Mouse (Mus musculus): Measurements from ENCODE around the gene Cdipt. TPM values are rescaled to one million over a fixed set of nuclear protein-coding genes. Genes with fewer than 3 reads are reported as not detected.

Cdipt gene
- polyA plus RNA-seq, 1 experiment from 2014 or later = 63.0 TPM

Other genes starting within 250 kb of the Cdipt start
- gene Mapk3, start 216.3 kb upstream of the Cdipt start, polyA plus RNA-seq (2014; fragmentation: Nextera tagmentation; extraction: Ambion mirVana) = 48.2 and 52.1 TPM in 2 replicates
- gene Gdpd3, start 209.6 kb upstream of the Cdipt start, polyA plus RNA-seq (2014; fragmentation: Nextera tagmentation; extraction: Ambion mirVana) = 0.92 and 1.4 TPM in 2 replicates
- gene Ypel3, start 199.0 kb upstream of the Cdipt start, polyA plus RNA-seq (2014; fragmentation: Nextera tagmentation; extraction: Ambion mirVana) = 79.6 and 84.9 TPM in 2 replicates
- gene Tbx6, start 194.4 kb upstream of the Cdipt start, polyA plus RNA-seq (2014; fragmentation: Nextera tagmentation; extraction: Ambion mirVana) = 0.31 and 0.45 TPM in 2 replicates
- gene Ppp4c, start 183.4 kb upstream of the Cdipt start, polyA plus RNA-seq (2014; fragmentation: Nextera tagmentation; extraction: Ambion mirVana) = 204 and 213 TPM in 2 replicates
- gene Fam57b, start 178.2 kb upstream of the Cdipt start, polyA plus RNA-seq (2014; fragmentation: Nextera tagmentation; extraction: Ambion mirVana) = 0.40 and 0.41 TPM in 2 replicates
- not detected in 2 replicates for gene 4930451I11Rik, start 144.3 kb upstream of the Cdipt start, polyA plus RNA-seq (2014; fragmentation: Nextera tagmentation; extraction: Ambion mirVana)
- gene Doc2a, start 128.5 kb upstream of the Cdipt start, polyA plus RNA-seq (2014; fragmentation: Nextera tagmentation; extraction: Ambion mirVana) = 0.17 and 0.96 TPM in 2 replicates
- gene Hirip3, start 113.9 kb upstream of the Cdipt start, polyA plus RNA-seq (2014; fragmentation: Nextera tagmentation; extraction: Ambion mirVana) = 15.5 and 17.0 TPM in 2 replicates
- 69.8 and 76.1 TPM in 2 replicates for gene Ino80e, start 113.5 kb upstream of the Cdipt start, polyA plus RNA-seq (2014; fragmentation: Nextera tagmentation; extraction: Ambion mirVana)
- gene Taok2, start 91.2 kb upstream of the Cdipt start, polyA plus RNA-seq (2014; fragmentation: Nextera tagmentation; extraction: Ambion mirVana) = 19.4 and 25.9 TPM in 2 replicates
- gene Tmem219, start 53.0 kb upstream of the Cdipt start, polyA plus RNA-seq (2014; fragmentation: Nextera tagmentation; extraction: Ambion mirVana) = 13.5 and 18.3 TPM in 2 replicates
- 11.5 and 12.6 TPM in 2 replicates for gene Kctd13, start 47.0 kb upstream of the Cdipt start, polyA plus RNA-seq (2014; fragmentation: Nextera tagmentation; extraction: Ambion mirVana)
- 0.23 TPM in 1 of 2 replicates, not detected in the other for gene Asphd1, start 26.3 kb upstream of the Cdipt start, polyA plus RNA-seq (2014; fragmentation: Nextera tagmentation; extraction: Ambion mirVana)
- gene Sez6l2, start 25.4 kb upstream of the Cdipt start, polyA plus RNA-seq (2014; fragmentation: Nextera tagmentation; extraction: Ambion mirVana) = 0.20 and 0.31 TPM in 2 replicates
- gene Cdiptos, start 184 bp downstream of the Cdipt start, polyA plus RNA-seq (2014; fragmentation: Nextera tagmentation; extraction: Ambion mirVana) = 1.1 and 1.2 TPM in 2 replicates
- gene Mvp, start 38.7 kb downstream of the Cdipt start, polyA plus RNA-seq (2014; fragmentation: Nextera tagmentation; extraction: Ambion mirVana) = 8.2 and 8.5 TPM in 2 replicates
- not detected in 2 replicates for gene Pagr1b, start 40.6 kb downstream of the Cdipt start, polyA plus RNA-seq (2014; fragmentation: Nextera tagmentation; extraction: Ambion mirVana)
- gene Pagr1a, start 41.4 kb downstream of the Cdipt start, polyA plus RNA-seq (2014; fragmentation: Nextera tagmentation; extraction: Ambion mirVana) = 50.9 and 53.2 TPM in 2 replicates
- gene Gm42742, start 45.2 kb downstream of the Cdipt start, polyA plus RNA-seq (2014; fragmentation: Nextera tagmentation; extraction: Ambion mirVana) = 36.6 and 40.9 TPM in 2 replicates
- gene Prrt2, start 45.3 kb downstream of the Cdipt start, polyA plus RNA-seq (2014; fragmentation: Nextera tagmentation; extraction: Ambion mirVana) = 4.5 and 5.0 TPM in 2 replicates
- gene Maz, start 51.1 kb downstream of the Cdipt start, polyA plus RNA-seq (2014; fragmentation: Nextera tagmentation; extraction: Ambion mirVana) = 38.6 and 44.1 TPM in 2 replicates
- 97.7 and 103 TPM in 2 replicates for gene Kif22, start 66.6 kb downstream of the Cdipt start, polyA plus RNA-seq (2014; fragmentation: Nextera tagmentation; extraction: Ambion mirVana)
- not detected in 2 replicates for gene Zg16, start 111.4 kb downstream of the Cdipt start, polyA plus RNA-seq (2014; fragmentation: Nextera tagmentation; extraction: Ambion mirVana)
- gene AI467606, start 115.4 kb downstream of the Cdipt start, polyA plus RNA-seq (2014; fragmentation: Nextera tagmentation; extraction: Ambion mirVana) = 0.92 and 0.96 TPM in 2 replicates
- gene Qprt, start 146.3 kb downstream of the Cdipt start, polyA plus RNA-seq (2014; fragmentation: Nextera tagmentation; extraction: Ambion mirVana) = 6.2 and 6.6 TPM in 2 replicates
- gene Spn, start 161.9 kb downstream of the Cdipt start, polyA plus RNA-seq (2014; fragmentation: Nextera tagmentation; extraction: Ambion mirVana) = 0.32 and 0.39 TPM in 2 replicates
- gene Cd2bp2, start 220.1 kb downstream of the Cdipt start, polyA plus RNA-seq (2014; fragmentation: Nextera tagmentation; extraction: Ambion mirVana) = 41.7 and 41.8 TPM in 2 replicates
- 17.5 and 23.7 TPM in 2 replicates for gene Tbc1d10b, start 232.6 kb downstream of the Cdipt start, polyA plus RNA-seq (2014; fragmentation: Nextera tagmentation; extraction: Ambion mirVana)
- 27.8 and 37.5 TPM in 2 replicates for gene Mylpf, start 233.0 kb downstream of the Cdipt start, polyA plus RNA-seq (2014; fragmentation: Nextera tagmentation; extraction: Ambion mirVana)

Data from heart, embryonic 11.5 days (tissue).